Mouse (Mus musculus) thymus, postnatal 25 days (tissue): ENCODE measurements at regions not wholly inside any gene's neighbourhood (a gene's known extent, or its start where the extent isn't known, plus 50 kb on each side); places are given as distances from the start of the nearest gene placed in this dataset.

Source experiments
- DNase-seq: peaks from one replicate; pipeline ENCODE4 v3.0.0; 2022

DNA sequence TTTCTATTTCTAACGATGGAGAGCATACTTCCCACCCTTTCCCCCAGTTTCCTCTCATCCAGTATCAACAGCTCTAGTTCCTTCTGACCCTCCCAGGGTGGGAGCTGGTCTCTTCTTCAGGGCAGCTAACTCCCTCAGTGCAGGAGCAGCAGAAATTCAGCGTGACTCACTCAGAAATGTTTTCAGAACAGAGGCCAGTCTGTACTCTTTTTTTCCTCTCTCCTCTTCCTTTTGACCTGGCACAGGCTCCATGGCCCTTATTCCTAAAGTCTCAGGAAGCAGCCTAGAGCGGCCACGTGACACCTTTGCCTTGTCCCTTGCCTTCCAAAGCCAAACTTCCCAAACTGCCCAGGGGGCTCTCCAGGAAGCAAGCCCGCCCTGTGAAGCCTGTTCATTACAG, 55.4 kb downstream of the Pja1 start:
- no peak for DNase-seq

DNA sequence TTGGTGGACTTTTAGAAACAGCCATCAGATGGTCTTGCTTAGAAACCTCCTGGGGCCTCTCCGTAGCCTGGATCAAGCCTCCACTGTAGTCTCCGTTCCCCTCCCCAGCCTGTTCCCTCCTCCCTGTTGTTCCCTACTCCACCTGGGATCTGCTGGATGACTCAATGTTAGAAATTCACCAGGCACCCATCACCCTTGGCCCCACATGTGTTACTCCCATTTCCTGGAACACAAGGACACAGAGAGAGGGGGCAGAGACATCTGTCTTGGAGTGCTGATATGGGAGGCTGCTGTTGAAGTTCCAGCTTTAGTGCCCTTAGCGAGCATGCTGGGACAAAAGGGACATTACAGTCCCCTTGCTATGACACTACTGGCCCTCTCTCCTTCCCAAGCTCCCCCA, 60.1 kb downstream of the Pja1 start:
- no peak for DNase-seq

GRCm38 (mm10) chrX:99409858-99410257, 61.2 kb downstream of the Pja1 start:
- DNase-seq, result no peak

DNA sequence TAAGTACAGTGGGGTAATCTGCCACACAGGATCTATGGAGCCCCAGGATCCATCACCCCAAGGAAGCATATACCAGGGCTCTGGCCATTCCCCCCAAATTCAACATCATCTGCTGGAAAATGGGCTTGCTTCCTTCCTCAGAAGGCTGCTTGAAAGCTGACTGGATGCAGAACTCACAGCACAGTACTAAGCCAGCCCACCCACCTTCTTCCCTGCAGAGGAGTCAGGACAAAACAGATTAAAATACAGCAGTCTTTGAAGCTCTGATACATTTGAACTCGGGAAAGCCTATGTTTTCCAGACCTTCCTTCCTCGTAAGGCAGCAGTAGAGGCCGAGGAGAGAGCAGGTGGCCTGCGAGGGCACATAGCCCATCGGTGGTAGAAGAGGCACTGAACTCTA, 61.7 kb downstream of the Pja1 start:
- no peak for DNase-seq

- no peak for DNase-seq
Observed at GRCm38 (mm10) chrX:99408804-99409203, 62.3 kb downstream of the Pja1 start.

GRCm38 (mm10) chrX:99405843-99406242, 65.2 kb downstream of the Pja1 start:
- DNase-seq, result no peak

- no peak for DNase-seq
Observed at GRCm38 (mm10) chrX:99403521-99404149, 67.4 kb downstream of the Pja1 start.

GRCm38 (mm10) chrX:99402841-99403520, 68.1 kb downstream of the Pja1 start:
- peak; percentile 8 for DNase-seq

DNA sequence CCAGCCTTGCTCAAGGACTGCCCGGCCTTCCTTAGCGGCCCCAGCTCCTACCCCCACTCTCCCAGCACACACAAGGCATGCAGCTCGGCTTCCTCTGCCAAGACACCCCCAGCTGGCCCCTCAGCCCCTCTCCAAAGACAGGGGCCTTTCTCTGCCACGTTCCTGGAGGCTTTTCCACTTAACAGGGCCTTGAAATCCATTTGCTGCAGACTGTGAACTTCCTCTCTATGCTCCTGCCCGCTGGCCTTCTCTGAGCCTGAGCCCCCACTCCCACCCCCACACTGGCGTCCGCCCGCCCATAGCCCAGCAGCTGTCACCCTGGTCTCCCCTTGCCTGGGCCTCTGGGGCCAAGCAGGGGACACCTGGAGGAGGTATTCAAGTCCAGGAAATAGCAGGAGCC, 73.7 kb downstream of the Pja1 start:
- no peak for DNase-seq

- DNase-seq, result no peak
Observed at GRCm38 (mm10) chrX:99396180-99396579, 74.9 kb downstream of the Pja1 start.

DNA sequence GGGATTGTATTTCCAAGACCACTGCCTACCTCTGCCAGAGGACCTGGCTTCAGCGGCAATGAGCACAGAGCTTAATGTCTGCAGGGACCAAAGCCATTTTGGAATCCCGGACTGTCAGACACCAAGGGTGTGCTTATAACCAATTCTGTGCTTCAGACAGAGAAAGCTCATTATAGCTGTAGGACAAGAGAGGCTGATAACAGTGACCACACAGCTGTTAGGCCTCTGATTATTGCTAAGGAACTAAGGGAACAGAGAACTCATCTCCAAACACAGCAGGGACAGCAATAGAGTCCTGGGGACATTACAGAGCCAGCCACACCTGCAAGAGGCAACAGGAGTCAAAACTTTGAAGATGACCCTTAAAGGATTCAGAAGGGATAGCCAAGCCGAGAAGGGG, 76.0 kb downstream of the Pja1 start:
- no peak for DNase-seq

DNA sequence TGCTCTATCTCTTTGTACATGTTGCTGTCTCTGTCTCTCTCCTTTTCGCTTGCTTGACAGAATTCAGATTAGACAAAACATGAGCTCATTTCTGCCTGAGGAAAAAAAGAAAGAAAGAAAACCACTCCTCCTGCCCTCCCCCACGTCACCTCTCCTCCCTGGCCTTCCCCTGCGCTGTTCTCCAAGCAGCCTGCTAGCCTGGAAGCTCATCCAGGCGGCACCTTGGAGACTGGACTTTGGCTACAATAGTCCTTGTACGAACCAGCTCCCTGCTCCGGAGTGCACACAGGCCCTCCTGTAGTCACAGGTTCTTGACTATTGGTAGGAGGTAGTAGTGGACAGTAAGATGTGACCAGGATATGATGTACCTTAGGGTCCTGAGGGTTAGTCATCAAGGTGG, 79.4 kb downstream of the Pja1 start:
- DNase-seq, result no peak

- DNase-seq, result no peak
Observed at GRCm38 (mm10) chrX:99390462-99390838, 80.6 kb downstream of the Pja1 start.

GRCm38 (mm10) chrX:99389778-99390461, 81.2 kb downstream of the Pja1 start:
- no peak for DNase-seq

- no peak for DNase-seq
Observed at GRCm38 (mm10) chrX:99370711-99371110, 100.4 kb downstream of the Pja1 start.

- DNase-seq, result no peak
Observed at GRCm38 (mm10) chrX:99369258-99369900, 101.7 kb downstream of the Pja1 start.

- DNase-seq, result no peak
Observed at GRCm38 (mm10) chrX:99364072-99364471, 107.0 kb downstream of the Pja1 start.

DNA sequence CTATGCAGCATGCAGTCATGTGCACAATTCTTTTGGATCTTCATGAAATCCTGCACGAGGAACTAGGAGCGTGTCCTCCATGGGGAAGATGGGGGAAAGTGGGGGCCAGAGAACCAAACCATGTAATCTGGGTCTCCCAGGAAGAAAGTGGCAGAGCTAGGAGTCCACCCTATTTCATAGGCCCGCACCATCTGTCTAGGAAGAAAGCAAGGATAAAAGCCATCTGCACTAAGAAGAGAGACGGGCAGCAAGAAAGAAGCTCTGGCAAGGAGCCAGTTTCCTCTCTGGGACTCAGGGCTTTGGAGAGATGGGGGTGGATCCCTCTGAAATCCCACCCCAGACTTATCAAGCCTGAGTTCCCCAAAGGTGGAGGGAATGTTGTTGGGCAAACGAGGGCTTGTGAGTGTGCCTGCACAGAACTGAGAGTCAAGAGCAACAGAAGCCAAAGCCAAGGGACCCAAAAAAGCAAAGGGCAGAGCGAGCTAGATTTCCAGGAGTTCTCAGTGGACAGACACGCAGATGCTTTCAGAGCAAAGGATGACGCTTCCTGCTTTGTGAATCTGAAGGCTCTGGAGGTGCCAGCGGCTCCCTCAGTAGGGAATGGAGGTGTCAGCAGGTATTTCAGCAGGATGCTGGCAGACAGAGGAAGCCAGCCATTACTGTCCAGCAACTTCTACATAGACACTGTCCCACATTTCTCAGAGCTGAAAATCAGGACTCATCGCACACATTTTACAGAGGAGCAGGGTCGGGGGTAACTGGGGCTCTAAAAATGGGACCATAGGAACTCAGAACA, 110.8 kb downstream of the Pja1 start:
- no peak for DNase-seq

DNA sequence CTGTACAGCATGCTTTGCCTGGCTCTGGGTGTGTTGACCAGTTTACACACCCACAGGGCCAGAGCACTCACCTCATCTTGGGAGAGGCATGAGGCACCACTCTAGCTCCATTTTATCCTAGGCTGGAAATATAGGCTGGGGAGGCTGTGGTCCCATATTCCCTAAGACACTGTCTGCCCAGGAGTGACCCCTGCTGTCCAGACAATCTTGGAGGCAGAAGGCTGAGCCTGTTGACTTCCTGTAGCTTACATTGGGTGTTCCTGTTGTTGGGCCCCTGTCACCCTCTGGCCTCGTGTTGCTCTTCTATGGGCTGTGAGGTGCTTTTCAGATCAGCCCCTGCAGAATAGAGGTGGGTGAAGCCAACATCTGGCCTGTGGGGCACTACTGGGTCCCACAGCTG, 112.3 kb downstream of the Pja1 start:
- DNase-seq, result no peak

GRCm38 (mm10) chrX:99358051-99358617, 112.9 kb downstream of the Pja1 start:
- DNase-seq, result no peak

- DNase-seq, result no peak
Observed at GRCm38 (mm10) chrX:99355128-99355527, 115.9 kb downstream of the Pja1 start.

DNA sequence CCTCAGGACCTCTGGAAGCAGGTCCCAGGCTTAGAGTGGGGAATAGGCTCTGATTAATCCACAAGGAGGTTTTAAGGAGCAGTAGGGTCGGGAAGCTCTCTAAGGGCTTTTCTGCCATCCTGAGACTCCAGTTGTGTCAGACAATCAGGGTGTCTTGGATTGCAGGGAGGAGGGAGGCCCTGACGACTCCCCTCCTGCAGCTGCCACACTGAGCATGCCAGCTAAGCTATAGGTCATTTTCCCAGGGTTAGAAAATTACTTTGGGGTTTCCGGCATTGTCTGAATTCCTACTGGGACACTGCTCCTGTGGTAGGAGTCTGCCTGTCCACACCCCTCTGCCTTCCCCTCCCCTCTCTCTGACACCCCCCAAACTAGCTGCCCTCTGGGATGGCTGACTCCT, 120.8 kb downstream of the Pja1 start:
- no peak for DNase-seq

GRCm38 (mm10) chrX:99340223-99340622, 130.8 kb downstream of the Pja1 start:
- no peak for DNase-seq
